9 mouse cellular contexts compared by ENCODE assay signal in the genomic region with DNA sequence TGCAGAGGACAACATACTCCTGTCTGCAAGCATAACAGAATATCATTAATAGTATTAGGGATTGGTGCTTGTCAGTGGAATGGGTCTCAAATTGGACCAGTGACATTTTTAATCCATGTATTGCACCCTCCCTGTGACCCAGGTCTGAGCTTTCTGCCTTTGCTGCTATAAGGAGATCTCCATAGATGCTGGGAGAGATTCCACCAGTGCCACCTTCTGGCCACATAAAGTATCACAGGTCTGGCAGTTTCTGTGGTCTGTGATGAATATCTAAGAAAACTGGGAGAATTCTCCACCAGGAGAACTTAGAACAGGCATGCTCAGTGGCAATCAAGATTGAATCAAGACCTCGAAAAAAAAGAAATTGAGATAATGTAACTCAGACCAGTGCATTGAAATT.
A peak's percentile ranks its signal among the peaks of the same experiment; 100 is the strongest.
DNase-seq lines count a peak whose midpoint lies in the region; ATAC-seq and TF ChIP-seq lines count a peak whose summit lies in the region.
"Had no signal": no experiment of that assay in that cellular context is flagged by ENCODE, and none has a peak within 500 bp of the region (broad histone marks: within the 10 kb centered on the region; RNA-seq: fewer than 3 reads in every experiment).

No protein-coding gene starts in this region.

- peak; percentile 78 for TF ChIP-seq CTCF in E14TG2a.4 (conservative IDR thresholded peaks at IDR 0.05; ENCODE audit: low read length)
- TF ChIP-seq CTCF in lung, embryonic 14.5 days (IDR thresholded peaks at IDR 0.05; ENCODE audit: low read depth) = peak; percentile 70

- H3K36me3 ChIP-seq in E14TG2a.4 (ENCODE audit: insufficient read depth, low read length) = no peaks in the 10 kb centered on the region
- H3K36me3 ChIP-seq in lung, embryonic 14.5 days (ENCODE audit: insufficient read depth) = no peaks in the 10 kb centered on the region
- H3K36me3 ChIP-seq: limb, embryonic 12.5 days had no signal

- no peak for ATAC-seq in lung, embryonic 14.5 days (ENCODE audit: insufficient read depth)

- H3K4me1 ChIP-seq in E14TG2a.4 (replicated peaks; ENCODE audit: low read depth, low read length) = peaks cover 37% of the 10 kb centered on the region
- H3K4me1 ChIP-seq in lung, embryonic 14.5 days (ENCODE audit: insufficient read depth) = no peaks in the 10 kb centered on the region
- H3K4me1 ChIP-seq: limb, embryonic 12.5 days had no signal

- no peak overlapping the region for H3K27ac ChIP-seq in lung, embryonic 14.5 days (ENCODE audit: low read depth)
- H3K27ac ChIP-seq: limb, embryonic 12.5 days had no signal

- H3K9ac ChIP-seq in lung, embryonic 14.5 days = no peak overlapping the region
- H3K9ac ChIP-seq: limb, embryonic 12.5 days had no signal

- no peak overlapping the region for H3K4me3 ChIP-seq in E14TG2a.4 (replicated peaks; ENCODE audit: low read length)
- no peak overlapping the region for H3K4me3 ChIP-seq in lung, embryonic 14.5 days (ENCODE audit: low read depth, low read length)
- H3K4me3 ChIP-seq: limb, embryonic 12.5 days had no signal

- 23% methylated on average over 1 of the region's 1 CpGs for WGBS in lung, embryonic 14.5 days

- H3K27me3 ChIP-seq in E14TG2a.4 (ENCODE audit: insufficient read depth, low read length) = no peaks in the 10 kb centered on the region
- no peaks in the 10 kb centered on the region for H3K27me3 ChIP-seq in lung, embryonic 14.5 days (ENCODE audit: insufficient read depth, low read length)
- H3K27me3 ChIP-seq: limb, embryonic 12.5 days had no signal

- no peak overlapping the region for H3K4me2 ChIP-seq in lung, embryonic 14.5 days
- H3K4me2 ChIP-seq: limb, embryonic 12.5 days had no signal

- peak; percentile 9 for DNase-seq in gastrocnemius, adult 18-20 months (ENCODE audit: low spot score)
- DNase-seq in gastrocnemius, postnatal 14 days = no peak
- peak; percentile 78 to 80 for DNase-seq in cerebellum, postnatal 10 days
- peak; percentile 24 to 56 for DNase-seq in frontal cortex, postnatal 14 days (ENCODE audit: low spot score in 2 of 2)
- DNase-seq in kidney, postnatal 14 days = peak; percentile 58
- DNase-seq in lung, embryonic 14.5 days = peak; percentile 78
- peak; percentile 46 for DNase-seq in right cerebral cortex, postnatal 25 days

- intact Hi-C loops in gastrocnemius, postnatal 14 days (cut with DNase I; ENCODE audit: low total_unique reads) = no loop called here

- no peaks in the 10 kb centered on the region for H3K9me3 ChIP-seq in E14TG2a.4 (ENCODE audit: low read length)
- H3K9me3 ChIP-seq in lung, embryonic 14.5 days (ENCODE audit: low read depth, low read length) = no peaks in the 10 kb centered on the region
- H3K9me3 ChIP-seq: limb, embryonic 12.5 days had no signal
